Mouse (Mus musculus) kidney, postnatal 0 days (tissue): ENCODE measurements at regions not wholly inside any gene's neighbourhood (a gene's known extent, or its start where the extent isn't known, plus 50 kb on each side); places are given as distances from the start of the nearest gene placed in this dataset.

Source experiments
- ATAC-seq: fragments of 200-750 bp; cut with Nextera tagmentation; replicated peaks from 2 replicates; pipeline ENCODE4 v1.8.0; 2017; ENCODE audit warnings: low read depth, moderate number of reproducible peaks, moderate TSS enrichment, moderate library complexity; ENCODE audit not compliant: low FRiP score
- DNase-seq: peaks from one replicate; pipeline ENCODE4 v3.0.0-alpha.2; 2016; ENCODE audit warnings: low spot score
- H3K27ac ChIP-seq: fragments of 300-500 bp; sonication (generic); 2 replicates; pipeline ENCODE4 v1.5.1; 2014; ENCODE audit warnings: mild to moderate bottlenecking
- H3K27me3 ChIP-seq: fragments of 300-500 bp; sonication (generic); 2 replicates; pipeline ENCODE4 v1.6.1; 2014; ENCODE audit warnings: low read length, mixed read lengths; ENCODE audit not compliant: insufficient read depth
- H3K36me3 ChIP-seq: fragments of 300-500 bp; sonication (generic); 2 replicates; pipeline ENCODE4 v1.6.1; 2014; ENCODE audit warnings: low read length, mixed read lengths; ENCODE audit not compliant: insufficient read depth
- H3K4me1 ChIP-seq: fragments of 300-500 bp; sonication (generic); replicated peaks from 2 replicates; pipeline ENCODE4 v1.6.1; 2014; ENCODE audit warnings: antibody characterized with exemption, low read length, mixed read lengths; ENCODE audit not compliant: insufficient read depth
- H3K4me2 ChIP-seq: fragments of 300-500 bp; sonication (generic); 2 replicates; pipeline ENCODE4 v1.6.1; 2014; ENCODE audit warnings: mild to moderate bottlenecking, low read length, moderate library complexity, mixed read lengths
- H3K4me3 ChIP-seq: fragments of 300-500 bp; sonication (generic); replicated peaks from 2 replicates; pipeline ENCODE4 v1.5.1; 2014; ENCODE audit warnings: low read depth, low read length
- H3K9ac ChIP-seq: fragments of 300-500 bp; sonication (generic); 2 replicates; pipeline ENCODE4 v1.6.1; 2014; ENCODE audit warnings: low read depth, low read length
- H3K9me3 ChIP-seq: fragments of 300-500 bp; sonication (generic); replicated peaks from 2 replicates; pipeline ENCODE4 v1.6.1; 2016; ENCODE audit warnings: low read length, inconsistent platforms, mixed read lengths
- CTCF ChIP-seq: IDR thresholded peaks from 2 replicates; pipeline ENCODE4 v1.5.1; 2016; ENCODE audit warnings: antibody characterized with exemption, low read depth, mild to moderate bottlenecking, moderate library complexity
- WGBS: fragments of 180-500 bp; shearing (Covaris S2); extraction: QIAGEN DNeasy Blood & Tissue Kit; methylation state at CpG from one replicate; pipeline ENCODE4 v1.1.7; 2014; 5-methylcytosine and 5-hydroxymethylcytosine counted together

DNA sequence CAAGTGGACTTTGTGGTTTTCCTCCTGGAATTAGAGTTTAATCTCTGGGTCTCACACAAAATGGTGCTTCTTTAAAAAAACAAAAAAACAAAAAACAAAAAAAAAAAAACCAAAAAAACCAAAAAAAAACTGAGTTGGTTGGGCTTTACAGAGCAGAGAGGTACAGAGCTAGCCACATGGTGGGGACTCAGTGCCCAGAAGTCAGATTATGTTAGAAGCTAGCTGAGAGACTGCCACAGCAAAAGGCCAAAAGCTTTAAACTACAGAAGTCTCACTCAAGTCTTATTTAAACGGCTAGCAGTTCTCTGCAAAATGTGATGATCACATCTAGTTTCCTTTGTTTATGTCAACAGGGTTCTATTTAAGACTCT lies 1121.8 kb upstream of the Cited2 start:
- no peak for DNase-seq
- WGBS: 75% methylated on average over 1 of the region's 1 CpGs
- H3K27me3 ChIP-seq: no peaks in the 10 kb centered on the region
- H3K4me1 ChIP-seq: no peaks in the 10 kb centered on the region
- no peak overlapping the region for H3K4me3 ChIP-seq
- H3K27ac ChIP-seq: no peak overlapping the region
- ATAC-seq: no peak
- H3K9ac ChIP-seq: no peak overlapping the region
- H3K9me3 ChIP-seq: no peaks in the 10 kb centered on the region
- H3K36me3 ChIP-seq: no peaks in the 10 kb centered on the region
- no peak overlapping the region for H3K4me2 ChIP-seq
- no peak for TF ChIP-seq CTCF

DNA sequence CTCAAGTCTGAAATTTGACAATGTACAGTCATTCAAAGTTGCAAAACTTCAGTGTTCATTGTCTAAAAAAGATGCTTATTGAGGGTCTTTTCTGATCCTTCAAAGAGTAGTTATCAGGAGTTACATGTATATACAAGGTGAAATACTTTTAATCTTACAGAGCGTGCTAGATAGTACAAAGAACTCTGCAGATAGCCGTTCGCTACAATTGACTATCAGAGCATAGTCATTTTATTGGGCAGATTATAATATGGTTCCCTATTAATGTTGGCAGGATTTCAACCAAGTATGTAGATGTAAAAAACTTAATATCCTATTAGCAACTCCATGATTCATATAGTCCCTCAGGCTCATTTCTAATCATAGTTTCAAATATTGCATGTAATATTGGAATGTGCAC lies 1114.7 kb upstream of the Cited2 start:
- DNase-seq: no peak
- no peak overlapping the region for H3K27ac ChIP-seq
- no peaks in the 10 kb centered on the region for H3K36me3 ChIP-seq
- no peaks in the 10 kb centered on the region for H3K27me3 ChIP-seq
- 84% methylated on average over 3 of the region's 3 CpGs for WGBS
- H3K4me2 ChIP-seq: no peak overlapping the region
- no peaks in the 10 kb centered on the region for H3K4me1 ChIP-seq
- no peak overlapping the region for H3K9ac ChIP-seq
- no peak for TF ChIP-seq CTCF
- no peaks in the 10 kb centered on the region for H3K9me3 ChIP-seq
- no peak overlapping the region for H3K4me3 ChIP-seq
- no peak for ATAC-seq

DNA sequence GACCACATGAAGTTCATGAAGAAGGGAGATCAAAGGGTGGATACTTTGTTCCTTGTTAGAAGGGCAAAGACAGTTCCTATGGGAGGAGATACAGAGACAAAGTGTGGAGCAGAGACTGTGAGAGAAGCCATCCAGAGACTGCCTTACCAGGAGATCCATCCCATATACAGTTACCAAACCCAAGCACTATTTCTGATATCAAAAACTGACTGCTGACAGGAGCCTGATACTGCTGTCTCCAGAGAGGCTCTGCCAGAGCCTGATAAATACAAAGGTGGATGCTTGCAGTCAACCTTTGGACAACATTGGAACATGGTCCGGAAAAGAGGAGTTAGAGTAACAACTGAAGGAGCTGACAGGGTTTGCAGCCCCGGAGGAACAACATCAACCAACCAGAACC lies 1104.3 kb upstream of the Cited2 start:
- Histone ChIP-seq H3K4me1 (no peaks in the 10 kb centered on the region), H3K4me3 (no peak overlapping the region), H3K27me3 (no peaks in the 10 kb centered on the region), H3K9me3 (no peaks in the 10 kb centered on the region), H3K36me3 (no peaks in the 10 kb centered on the region), H3K4me2 (no peak overlapping the region), H3K27ac (no peak overlapping the region), H3K9ac (no peak overlapping the region)
- no peak for DNase-seq
- 91% methylated on average over 2 of the region's 2 CpGs for WGBS
- TF ChIP-seq CTCF: no peak
- ATAC-seq: no peak

DNA sequence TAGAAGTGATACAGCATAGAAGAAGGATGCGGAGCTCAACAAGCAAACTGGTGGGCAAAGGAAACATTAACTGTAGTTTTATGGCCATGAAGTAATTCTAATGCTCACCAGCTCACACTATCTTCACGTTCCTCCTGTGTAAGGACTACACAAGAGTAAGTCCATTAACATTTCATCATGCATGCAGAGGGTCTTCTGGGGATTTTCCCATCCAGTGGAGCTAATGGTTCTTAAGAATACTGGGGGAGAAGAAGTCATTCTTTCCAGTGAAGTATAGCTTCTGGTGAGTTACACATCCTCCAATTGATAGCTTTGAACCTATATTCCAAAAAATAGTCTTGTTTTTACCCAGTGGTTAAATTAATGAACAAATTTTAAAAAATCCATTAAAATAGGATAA lies 1103.4 kb upstream of the Cited2 start:
- DNase-seq: no peak
- no peak overlapping the region for H3K27ac ChIP-seq
- H3K36me3 ChIP-seq: no peaks in the 10 kb centered on the region
- H3K4me3 ChIP-seq: no peak overlapping the region
- no peak for TF ChIP-seq CTCF
- H3K9ac ChIP-seq: no peak overlapping the region
- 80% methylated on average over 2 of the region's 2 CpGs for WGBS
- no peak overlapping the region for H3K4me2 ChIP-seq
- H3K4me1 ChIP-seq: no peaks in the 10 kb centered on the region
- H3K9me3 ChIP-seq: no peaks in the 10 kb centered on the region
- no peaks in the 10 kb centered on the region for H3K27me3 ChIP-seq
- no peak for ATAC-seq

DNA sequence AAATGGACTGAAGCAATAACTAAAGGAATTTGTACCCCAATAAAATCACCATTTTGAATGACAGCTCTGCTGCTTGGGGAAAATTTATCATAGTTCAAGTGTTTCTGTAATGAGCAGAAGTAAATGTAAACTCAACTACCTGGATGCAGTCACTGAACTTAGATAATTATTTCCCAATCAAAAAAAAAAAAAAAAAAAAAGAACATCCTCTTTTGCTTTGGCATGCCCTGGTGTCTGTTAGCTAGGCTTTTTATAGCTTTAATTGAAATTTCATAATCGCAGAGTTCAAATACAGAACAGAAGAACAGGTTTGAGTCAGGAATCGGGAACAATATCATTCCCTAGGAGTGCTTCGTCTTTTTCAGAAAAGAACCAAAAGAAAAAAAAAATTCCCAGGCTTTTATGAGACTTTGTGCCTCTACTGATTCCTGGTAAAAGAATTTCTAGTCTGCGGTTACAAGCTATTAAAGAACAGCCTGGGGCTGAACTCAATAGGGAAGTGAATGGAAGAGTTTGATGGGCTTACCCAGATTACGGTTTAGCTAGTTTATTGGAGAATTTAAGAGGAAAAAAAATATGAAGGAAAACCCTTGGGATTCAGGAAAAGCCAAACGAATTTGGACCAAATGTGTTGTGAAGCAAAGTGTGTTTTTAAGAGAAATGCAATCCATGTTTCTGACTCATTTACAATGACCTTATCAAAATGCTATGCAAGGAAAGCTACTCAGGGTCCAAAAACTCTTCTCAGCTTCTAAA lies 1102.0 kb upstream of the Cited2 start:
- Histone ChIP-seq H3K27me3 (no peaks in the 10 kb centered on the region), H3K36me3 (no peaks in the 10 kb centered on the region), H3K4me1 (no peaks in the 10 kb centered on the region), H3K9ac (no peak overlapping the region), H3K4me2 (no peak overlapping the region), H3K9me3 (no peaks in the 10 kb centered on the region), H3K4me3 (no peak overlapping the region), H3K27ac (no peak overlapping the region)
- no peak for TF ChIP-seq CTCF
- no peak for DNase-seq
- WGBS: 65% methylated on average over 6 of the region's 6 CpGs
- ATAC-seq: no peak

DNA sequence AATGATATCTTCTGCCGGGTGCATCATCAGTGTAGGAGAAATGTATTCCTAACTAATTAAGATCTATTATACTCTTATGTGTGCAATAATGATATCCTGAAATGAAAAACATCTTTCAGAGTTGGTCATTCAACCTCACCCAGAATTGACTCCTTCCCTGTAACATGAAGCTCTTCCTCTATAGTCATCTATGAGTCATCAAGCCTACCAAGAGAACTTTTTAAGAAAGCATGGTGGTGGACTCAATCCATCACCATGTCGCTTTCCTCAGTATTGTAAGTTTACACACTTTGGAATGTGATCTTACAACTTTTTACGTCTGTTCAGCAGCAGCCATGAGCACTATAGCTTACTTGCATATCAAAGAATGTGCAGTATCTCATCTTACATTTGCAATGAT lies 1100.2 kb upstream of the Cited2 start:
- Histone ChIP-seq H3K4me3 (no peak overlapping the region), H3K4me2 (no peak overlapping the region), H3K9ac (no peak overlapping the region), H3K4me1 (no peaks in the 10 kb centered on the region), H3K27ac (no peak overlapping the region), H3K9me3 (no peaks in the 10 kb centered on the region), H3K36me3 (no peaks in the 10 kb centered on the region), H3K27me3 (no peaks in the 10 kb centered on the region)
- no peak for ATAC-seq
- TF ChIP-seq CTCF: no peak
- DNase-seq: no peak
- WGBS: 89% methylated on average over 3 of the region's 3 CpGs

DNA sequence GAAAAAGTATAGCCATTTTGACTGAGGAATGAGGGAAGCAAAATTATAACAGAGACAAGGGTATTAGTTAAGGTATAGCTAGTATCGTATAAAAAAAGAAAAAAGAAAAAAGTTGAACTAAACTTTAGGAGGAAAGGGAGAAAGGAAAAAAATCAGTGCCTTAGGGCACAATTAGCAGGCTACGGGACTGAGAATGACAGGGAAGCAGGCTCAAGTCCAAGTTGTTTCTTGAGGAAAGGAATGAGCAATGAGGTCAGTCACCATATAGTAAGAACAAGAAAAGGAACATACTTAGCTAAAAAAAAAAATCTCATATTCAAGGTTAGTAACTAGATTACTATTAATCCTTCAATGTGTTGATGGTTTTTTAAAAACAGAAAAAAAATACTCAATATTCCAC lies 1089.8 kb upstream of the Cited2 start:
- Histone ChIP-seq H3K27me3 (no peaks in the 10 kb centered on the region), H3K4me2 (no peak overlapping the region), H3K9ac (no peak overlapping the region), H3K4me3 (no peak overlapping the region), H3K9me3 (no peaks in the 10 kb centered on the region), H3K36me3 (no peaks in the 10 kb centered on the region), H3K4me1 (no peaks in the 10 kb centered on the region), H3K27ac (no peak overlapping the region)
- DNase-seq (no peak), ATAC-seq (no peak)
- TF ChIP-seq CTCF: no peak
- WGBS: 71% methylated on average over 2 of the region's 2 CpGs
